Mouse (Mus musculus): Measurements from ENCODE around the gene Igfbp7.
A peak's percentile ranks its signal among the peaks of the same experiment; 100 is the strongest.

Gene Igfbp7

DNA sequence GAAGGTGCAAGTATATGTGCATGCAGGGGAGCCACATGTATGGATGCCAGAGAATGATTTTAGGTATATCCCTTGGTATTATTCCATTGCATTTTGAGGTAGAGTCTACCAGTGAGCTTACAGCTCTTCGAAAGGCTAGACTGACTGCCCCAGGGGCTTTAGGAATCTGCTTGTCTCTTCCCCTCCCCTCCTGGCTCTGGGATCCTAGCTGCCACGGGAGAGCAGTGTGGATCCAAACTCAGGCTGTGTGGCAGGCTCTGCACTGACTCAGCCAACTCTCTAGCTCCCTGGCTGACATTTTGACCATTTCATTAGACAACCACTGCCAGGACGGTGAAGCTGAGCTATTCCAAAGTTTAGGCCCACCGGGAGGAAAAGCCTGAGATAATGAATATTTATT is 32.3 kb downstream of the Igfbp7 start:
- DNase-seq: no peak

DNA sequence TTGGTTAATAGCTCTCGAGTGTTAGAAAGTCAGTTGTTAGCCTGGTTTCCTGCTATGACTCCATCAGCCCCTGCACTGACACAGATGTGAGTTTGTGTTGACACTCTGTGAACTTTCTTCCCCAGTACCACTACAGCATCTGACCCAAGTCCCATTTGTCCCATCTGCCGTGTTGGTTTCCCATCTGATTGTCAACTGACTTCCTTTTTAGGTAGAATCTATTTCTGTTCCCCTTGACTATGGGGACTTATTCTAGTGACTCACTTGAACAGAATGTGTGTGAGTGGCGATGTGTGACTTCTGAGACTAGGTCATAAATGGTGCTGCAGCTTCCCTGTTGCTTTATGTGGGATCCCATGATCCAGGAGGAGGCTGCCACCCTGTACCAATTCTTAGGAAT is 32.9 kb downstream of the Igfbp7 start:
- DNase-seq: no peak

DNA sequence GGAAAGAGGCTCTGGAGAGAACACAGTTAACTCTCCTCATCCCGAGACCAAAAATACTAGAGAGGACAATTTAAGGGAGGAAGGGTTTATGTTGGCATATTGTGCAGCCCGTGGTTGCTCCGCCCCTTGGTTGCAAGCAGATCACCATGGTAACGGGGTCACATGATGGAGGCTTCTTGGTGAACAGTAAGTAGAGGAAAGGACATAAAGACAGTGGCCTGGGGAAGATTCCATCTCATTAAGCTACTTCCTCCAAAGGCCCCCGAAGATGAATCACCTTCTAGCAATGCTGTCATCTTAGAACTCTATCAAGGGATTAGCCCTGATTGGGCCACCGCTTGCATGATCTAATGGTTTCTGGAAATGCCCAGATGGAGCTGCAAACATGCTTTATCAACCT is 35.1 kb downstream of the Igfbp7 start:
- DNase-seq: no peak

- no peak for DNase-seq
Observed at GRCm38 (mm10) chr5:77372242-77372641, 35.6 kb downstream of the Igfbp7 start.

DNA sequence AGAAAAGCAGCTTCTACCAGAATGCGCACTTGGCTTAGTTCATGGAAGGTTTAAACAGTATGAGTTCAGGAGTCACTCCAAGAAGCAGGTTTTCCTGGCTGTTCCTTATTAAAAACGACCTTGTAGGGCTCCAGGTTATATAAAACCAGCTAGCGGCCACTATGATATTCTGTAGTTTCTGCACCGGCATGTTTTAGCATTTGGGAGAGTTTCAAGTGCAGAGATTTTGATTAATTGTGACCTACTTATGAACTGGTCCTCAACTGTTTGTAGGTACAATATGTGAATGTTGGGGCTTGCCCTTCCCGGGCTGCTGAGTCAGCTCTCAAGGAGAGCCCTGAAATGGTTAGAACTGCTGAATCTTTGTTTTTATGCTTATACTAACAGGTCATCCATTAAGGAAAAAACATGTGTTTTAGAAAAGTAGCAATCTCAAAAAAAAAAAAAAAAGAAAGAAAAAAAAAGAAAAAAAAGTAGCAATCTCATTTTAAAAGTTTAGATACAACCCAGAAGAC is 37.4 kb downstream of the Igfbp7 start:
- DNase-seq: no peak

GRCm38 (mm10) chr5:77369394-77369793 is 38.4 kb downstream of the Igfbp7 start:
- no peak for DNase-seq

GRCm38 (mm10) chr5:77368194-77368593 is 39.6 kb downstream of the Igfbp7 start:
- DNase-seq: no peak

GRCm38 (mm10) chr5:77367682-77368081 is 40.2 kb downstream of the Igfbp7 start:
- DNase-seq: no peak

GRCm38 (mm10) chr5:77367145-77367544 is 40.7 kb downstream of the Igfbp7 start:
- DNase-seq: no peak

- no peak for DNase-seq
Observed at GRCm38 (mm10) chr5:77366313-77366712, 41.5 kb downstream of the Igfbp7 start.

DNA sequence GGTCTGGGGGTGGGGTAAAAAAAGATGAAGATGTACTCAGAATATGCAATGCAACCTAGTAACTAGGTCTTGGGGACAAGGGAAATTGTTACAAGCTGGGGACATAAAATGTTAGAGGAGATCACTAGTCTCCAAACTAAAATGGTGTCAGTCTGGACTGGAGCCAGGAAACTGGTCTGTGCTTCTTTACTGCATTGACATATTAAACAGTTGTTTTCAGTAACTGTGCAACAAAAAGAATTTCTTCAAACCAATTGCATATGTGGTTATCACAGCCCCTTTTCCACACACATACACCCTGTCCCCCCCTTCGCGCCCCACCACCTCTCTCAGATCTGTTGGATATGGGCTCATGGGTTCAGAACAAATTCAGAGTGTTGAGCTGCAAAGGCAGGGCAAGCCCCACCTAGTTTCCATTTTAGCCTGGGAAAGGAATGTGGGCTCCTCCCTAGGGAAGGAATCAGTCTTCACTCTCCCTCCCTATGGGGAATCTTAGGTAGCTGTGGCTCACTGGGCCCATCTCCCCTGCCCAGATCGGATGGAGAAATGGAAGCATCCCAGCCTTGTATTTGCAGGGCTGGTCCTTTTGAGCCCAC is 43.3 kb downstream of the Igfbp7 start:
- no peak for DNase-seq

- no peak for DNase-seq
Observed at GRCm38 (mm10) chr5:77363650-77364049, 44.2 kb downstream of the Igfbp7 start.

- DNase-seq: no peak
Observed at GRCm38 (mm10) chr5:77362120-77362519, 45.7 kb downstream of the Igfbp7 start.

GRCm38 (mm10) chr5:77361006-77361405 is 46.8 kb downstream of the Igfbp7 start:
- DNase-seq: no peak

GRCm38 (mm10) chr5:77359971-77360370 is 47.9 kb downstream of the Igfbp7 start:
- DNase-seq: no peak

DNA sequence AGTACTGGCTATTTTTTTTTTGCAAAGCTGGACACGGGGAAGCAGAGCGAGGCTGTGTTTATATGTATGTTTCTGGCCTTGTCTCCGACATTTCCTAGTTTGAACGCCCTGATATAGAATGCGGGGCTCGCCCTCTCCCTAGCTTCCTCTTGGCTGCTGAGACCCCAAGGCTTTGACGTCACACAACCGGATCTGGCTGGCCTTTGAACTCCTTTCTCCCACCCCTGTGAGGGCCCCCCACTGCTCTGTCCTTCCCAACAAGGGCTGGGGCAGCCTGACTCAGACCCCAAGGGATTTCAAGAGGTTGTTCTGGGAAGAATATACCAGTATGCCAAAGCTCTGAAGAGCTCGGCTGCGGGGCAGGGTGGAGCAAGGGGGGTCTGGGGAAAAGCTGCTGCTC is 49.5 kb downstream of the Igfbp7 start:
- peak; percentile 68 to 78 for DNase-seq

DNA sequence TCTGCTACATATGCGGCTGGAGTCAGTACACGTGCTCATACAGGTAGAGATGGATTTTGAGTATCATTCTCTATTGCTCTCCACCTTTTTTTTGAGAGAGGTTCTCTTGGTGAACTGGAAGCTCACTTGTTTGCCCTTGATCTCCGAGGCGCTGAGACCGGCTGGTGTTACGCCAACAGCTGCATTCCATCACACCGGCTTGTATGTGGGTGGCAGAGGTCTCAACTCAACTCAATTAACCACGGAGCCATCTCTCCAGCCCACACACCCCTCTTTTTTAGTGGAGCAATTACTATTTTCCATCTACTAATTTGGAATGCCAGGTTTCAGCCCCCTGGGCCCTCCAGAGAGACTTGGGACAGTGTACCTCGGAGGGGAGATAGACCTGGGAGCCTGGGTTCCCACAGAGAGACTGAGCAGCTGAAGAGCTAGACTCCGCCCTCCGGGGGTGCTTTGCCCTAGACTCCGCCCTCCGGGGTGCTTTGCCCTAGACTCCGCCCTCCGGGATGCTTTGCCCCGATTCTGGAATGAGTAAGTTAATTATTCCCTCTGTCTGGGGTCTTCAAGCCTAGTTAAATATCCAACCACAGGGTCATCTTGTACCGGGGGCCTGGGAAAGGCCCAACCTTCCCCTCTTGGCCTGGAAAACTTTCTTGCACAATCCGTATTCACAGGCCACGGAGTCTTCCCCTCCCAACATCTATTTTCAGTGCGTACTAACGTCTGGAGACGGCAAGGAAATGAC is 50.3 kb downstream of the Igfbp7 start:
- DNase-seq: peak; percentile 84 to 88

GRCm38 (mm10) chr5:77355307-77356265 is 52.3 kb downstream of the Igfbp7 start:
- DNase-seq: no peak

GRCm38 (mm10) chr5:77354361-77354787 is 53.5 kb downstream of the Igfbp7 start:
- DNase-seq: peak; percentile 83 to 88

DNA sequence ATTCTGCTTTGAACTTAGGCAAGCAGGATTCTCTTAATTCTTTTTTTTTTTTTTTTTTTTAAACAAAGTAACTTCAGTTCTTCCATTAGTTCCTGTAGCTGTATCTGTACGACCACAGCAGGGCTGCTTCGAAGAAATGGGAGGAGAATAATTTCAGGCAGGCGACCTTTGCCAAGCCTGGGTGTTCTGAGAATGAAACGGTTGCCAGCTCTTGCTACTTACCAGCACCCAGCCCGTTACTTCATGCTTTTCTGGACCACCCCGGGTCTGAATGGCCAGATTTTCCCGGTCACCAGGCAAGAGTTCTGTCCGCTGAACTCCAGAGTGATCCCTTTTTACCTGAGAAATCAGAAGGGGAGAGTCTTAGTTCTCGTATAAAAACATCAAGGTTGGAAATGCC is 56.1 kb downstream of the Igfbp7 start:
- no peak for DNase-seq

DNA sequence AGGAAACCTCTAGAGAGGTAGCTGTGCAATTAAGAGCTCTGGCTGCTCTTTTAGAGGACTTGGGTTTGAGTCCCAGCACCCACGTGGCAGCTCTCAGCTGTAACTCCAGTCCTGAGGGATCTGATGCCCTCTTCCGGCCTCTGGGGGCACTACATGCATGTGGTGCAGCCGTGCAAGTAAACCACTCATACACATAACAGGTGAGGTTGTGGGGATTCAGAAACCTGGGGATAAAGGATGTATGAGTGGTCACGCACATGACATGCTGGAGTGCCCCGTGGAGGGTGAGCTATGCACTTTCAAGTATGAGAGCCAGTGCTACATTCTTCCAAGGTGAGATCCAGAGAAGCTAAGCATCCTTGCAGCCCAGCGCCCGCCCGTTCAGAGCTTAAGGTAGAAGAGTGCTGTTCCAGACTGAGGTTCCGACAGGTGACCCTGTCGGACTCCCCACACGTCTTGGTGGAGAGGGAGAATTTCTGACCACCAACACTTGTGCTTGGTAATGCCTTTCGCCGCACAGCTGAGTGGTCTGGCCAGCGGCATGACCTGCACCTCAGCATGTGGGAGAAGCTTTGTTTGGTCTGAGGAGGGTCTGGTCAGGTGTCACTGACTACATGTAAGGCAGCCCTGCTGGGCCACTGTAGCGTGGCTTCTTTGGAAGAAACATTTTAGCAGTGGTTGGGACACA is 57.7 kb downstream of the Igfbp7 start:
- no peak for DNase-seq

DNA sequence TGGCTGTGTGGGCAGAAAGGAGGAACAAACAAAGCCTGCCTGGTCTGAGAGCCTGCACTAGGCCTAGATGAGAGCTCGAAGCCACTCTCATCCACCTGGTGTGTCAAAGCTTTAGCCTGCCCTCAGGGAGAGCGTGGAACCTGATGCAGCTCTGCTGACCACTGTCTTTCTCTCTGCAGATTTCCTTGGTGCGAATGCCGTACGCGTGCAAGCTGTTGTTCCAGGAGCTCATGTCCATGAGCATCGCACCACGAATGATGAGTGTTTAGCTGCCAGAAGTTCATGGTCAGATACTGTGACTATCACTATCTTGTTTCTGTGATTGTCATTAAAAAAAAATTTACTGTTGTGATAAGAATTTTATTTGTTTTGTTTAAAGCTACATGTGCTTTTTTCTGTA is 58.9 kb downstream of the Igfbp7 start:
- DNase-seq: no peak

- no peak for DNase-seq
Observed at GRCm38 (mm10) chr5:77340033-77340432, 67.8 kb downstream of the Igfbp7 start.
